Mouse (Mus musculus): ENCODE measurements at regions not wholly inside any gene's neighbourhood (a gene's known extent, or its start where the extent isn't known, plus 50 kb on each side); places are given as distances from the start of the nearest gene placed in this dataset.

DNA sequence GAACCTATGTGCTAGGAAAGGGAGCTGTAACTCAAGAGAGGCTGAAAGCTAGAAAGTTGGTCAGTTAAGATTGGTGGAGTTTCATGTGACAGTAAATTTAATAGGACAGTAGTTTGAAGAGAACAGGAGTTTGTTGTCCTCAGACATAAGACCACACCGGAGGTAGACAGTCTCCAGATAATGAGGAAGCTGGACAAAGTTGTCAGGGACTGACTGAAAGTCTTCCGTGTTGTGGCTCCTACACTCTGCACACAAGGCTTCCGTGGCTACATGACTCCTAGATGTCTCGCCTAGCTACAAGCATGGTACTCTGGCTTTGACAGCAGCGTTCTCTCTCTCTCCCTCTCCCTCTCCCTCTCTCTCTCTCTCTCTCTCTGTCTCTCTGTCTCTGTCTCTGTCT lies 171.9 kb upstream of the Rreb1 start:
- Histone ChIP-seq H3K4me1 (replicated peaks; ENCODE audit: control insufficient read depth, insufficient read depth, low read length) (no peaks in the 10 kb centered on the region), H3K27ac (no peak overlapping the region), H3K9me3 (ENCODE audit: control insufficient read depth, low read length) (no peaks in the 10 kb centered on the region), H3K4me2 (replicated peaks) (no peak overlapping the region), H3K9ac (no peak overlapping the region), H3K36me3 (replicated peaks; ENCODE audit: control insufficient read depth, insufficient read depth) (no peaks in the 10 kb centered on the region), H3K27me3 (ENCODE audit: control insufficient read depth, insufficient read depth, low read length) (no peaks in the 10 kb centered on the region), H3K4me3 (replicated peaks; ENCODE audit: low read length) (no peak overlapping the region)
- ATAC-seq (ENCODE audit: low FRiP score) (no peak), DNase-seq (ENCODE audit: low spot score) (no peak)
- 90% methylated on average over 5 of the region's 5 CpGs for WGBS

DNA sequence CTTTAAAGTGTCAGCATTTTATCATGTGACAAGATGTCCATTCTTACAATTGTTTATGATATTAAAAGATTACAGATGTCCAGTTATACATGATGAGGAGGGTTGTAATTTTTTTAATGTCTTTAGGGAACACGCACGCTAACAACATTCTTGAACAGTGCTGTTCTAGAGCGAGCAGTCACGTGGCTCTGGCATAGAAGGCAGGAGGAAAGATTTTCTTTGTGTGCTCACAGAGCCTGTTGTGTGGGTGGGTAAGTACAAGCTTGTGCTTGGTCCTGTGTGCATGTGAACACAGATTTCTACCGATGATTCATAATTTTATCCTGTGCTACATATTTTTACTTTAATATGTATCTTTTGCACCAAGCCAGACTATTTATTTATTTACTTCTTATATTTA lies 169.1 kb upstream of the Rreb1 start:
- 93% methylated on average over 5 of the region's 5 CpGs for WGBS
- Histone ChIP-seq H3K27me3 (ENCODE audit: control insufficient read depth, insufficient read depth, low read length) (no peaks in the 10 kb centered on the region), H3K36me3 (replicated peaks; ENCODE audit: control insufficient read depth, insufficient read depth) (no peaks in the 10 kb centered on the region), H3K9ac (no peak overlapping the region), H3K4me1 (replicated peaks; ENCODE audit: control insufficient read depth, insufficient read depth, low read length) (no peaks in the 10 kb centered on the region), H3K4me2 (replicated peaks) (no peak overlapping the region), H3K4me3 (replicated peaks; ENCODE audit: low read length) (no peak overlapping the region), H3K27ac (no peak overlapping the region), H3K9me3 (ENCODE audit: control insufficient read depth, low read length) (no peaks in the 10 kb centered on the region)
- DNase-seq (ENCODE audit: low spot score): no peak
- no peak for ATAC-seq (ENCODE audit: low FRiP score)

DNA sequence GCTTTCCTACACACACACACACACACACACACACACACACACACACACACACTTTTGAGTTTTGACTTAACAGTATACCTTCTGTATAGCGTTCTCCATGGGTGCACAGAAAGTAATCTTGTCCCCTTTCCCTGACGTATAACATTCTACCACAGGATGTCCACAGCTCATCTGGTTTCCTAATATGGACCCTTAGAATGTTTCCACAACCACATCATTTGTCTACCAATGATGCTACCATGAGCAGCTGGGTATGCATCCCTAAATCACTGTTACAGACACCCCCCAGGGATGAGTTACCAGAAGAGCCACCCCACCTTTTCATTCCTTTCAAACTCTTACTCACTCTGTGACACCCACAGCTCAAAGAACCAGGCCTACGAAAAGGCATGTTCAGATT lies 166.8 kb upstream of the Rreb1 start:
- 93% methylated on average over 3 of the region's 3 CpGs for WGBS
- no peaks in the 10 kb centered on the region for H3K27me3 ChIP-seq (ENCODE audit: control insufficient read depth, insufficient read depth, low read length)
- H3K4me1 ChIP-seq (replicated peaks; ENCODE audit: control insufficient read depth, insufficient read depth, low read length): no peaks in the 10 kb centered on the region
- no peak for DNase-seq (ENCODE audit: low spot score)
- H3K9ac ChIP-seq: no peak overlapping the region
- no peak overlapping the region for H3K27ac ChIP-seq
- no peak overlapping the region for H3K4me3 ChIP-seq (replicated peaks; ENCODE audit: low read length)
- ATAC-seq (ENCODE audit: low FRiP score): no peak
- H3K36me3 ChIP-seq (replicated peaks; ENCODE audit: control insufficient read depth, insufficient read depth): no peaks in the 10 kb centered on the region
- H3K9me3 ChIP-seq (ENCODE audit: control insufficient read depth, low read length): no peaks in the 10 kb centered on the region
- no peak overlapping the region for H3K4me2 ChIP-seq (replicated peaks)

DNA sequence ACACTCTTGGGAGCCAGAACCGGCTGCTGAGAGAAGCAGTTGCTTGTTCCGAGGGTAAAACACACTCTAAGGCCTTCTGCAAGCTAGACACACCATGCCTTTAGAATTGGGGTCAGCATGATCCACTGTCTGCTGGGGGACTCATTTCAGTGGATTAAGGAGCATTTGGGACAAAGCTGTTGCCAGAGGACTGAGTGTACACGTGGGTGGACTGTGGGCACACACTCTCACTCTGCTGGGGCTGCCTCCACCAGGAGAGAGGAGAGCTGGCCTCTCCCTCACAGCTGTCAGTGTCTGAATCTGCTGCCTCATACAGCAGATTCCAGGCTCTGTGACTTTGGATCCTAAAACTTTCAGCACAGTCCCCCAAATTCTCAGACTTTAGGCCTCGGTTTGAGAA lies 161.2 kb upstream of the Rreb1 start:
- H3K4me3 ChIP-seq (replicated peaks; ENCODE audit: low read length): no peak overlapping the region
- DNase-seq (ENCODE audit: low spot score) (no peak), ATAC-seq (ENCODE audit: low FRiP score) (no peak)
- H3K27me3 ChIP-seq (ENCODE audit: control insufficient read depth, insufficient read depth, low read length): no peaks in the 10 kb centered on the region
- 80% methylated on average over 4 of the region's 4 CpGs for WGBS
- H3K4me2 ChIP-seq (replicated peaks): no peak overlapping the region
- no peaks in the 10 kb centered on the region for H3K36me3 ChIP-seq (replicated peaks; ENCODE audit: control insufficient read depth, insufficient read depth)
- H3K4me1 ChIP-seq (replicated peaks; ENCODE audit: control insufficient read depth, insufficient read depth, low read length): no peaks in the 10 kb centered on the region
- H3K9ac ChIP-seq: no peak overlapping the region
- no peaks in the 10 kb centered on the region for H3K9me3 ChIP-seq (ENCODE audit: control insufficient read depth, low read length)
- no peak overlapping the region for H3K27ac ChIP-seq

DNA sequence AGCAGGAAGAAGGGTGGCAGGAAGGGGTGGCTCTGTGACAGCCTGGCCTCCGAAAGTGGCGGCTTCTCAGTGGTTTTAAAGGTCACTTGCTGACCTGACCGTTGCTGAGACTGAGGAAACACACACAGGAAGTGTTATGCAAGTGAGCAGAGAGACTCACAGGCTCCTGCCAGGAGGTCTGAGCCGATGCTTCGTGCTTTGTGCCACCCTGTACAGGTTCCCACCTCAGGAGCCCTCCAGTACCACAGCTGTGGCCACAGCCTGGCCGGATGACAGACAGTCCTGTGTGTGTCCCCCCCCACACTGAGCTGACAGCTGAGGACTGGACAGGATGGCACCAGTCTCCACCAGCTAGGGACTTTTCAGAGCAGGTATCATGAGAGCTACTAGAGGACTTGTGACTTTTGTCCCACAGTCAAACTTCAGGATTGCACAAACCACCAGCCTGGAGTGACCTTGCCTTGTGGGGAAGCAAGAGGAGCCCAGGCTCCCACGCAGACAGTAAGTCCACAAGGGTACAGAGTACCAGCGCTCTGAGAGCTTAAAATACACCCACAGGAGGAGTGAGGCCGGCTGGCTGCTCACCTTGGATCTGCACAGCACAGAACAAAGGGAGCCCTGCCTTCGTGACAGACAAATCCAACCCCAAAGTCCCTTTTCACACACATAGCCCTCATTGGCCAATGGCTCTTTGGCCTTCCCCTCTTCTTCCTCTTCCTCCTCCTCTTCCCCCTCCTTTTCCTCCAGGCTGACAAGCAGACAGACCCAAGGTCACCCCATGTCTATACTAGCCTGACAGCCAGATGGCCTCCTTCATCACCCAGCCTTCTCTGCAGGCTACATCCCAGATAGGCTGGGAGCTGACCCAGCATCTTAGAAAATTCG lies 158.1 kb upstream of the Rreb1 start:
- 65% methylated on average over 11 of the region's 11 CpGs for WGBS
- no peak overlapping the region for H3K4me2 ChIP-seq (replicated peaks)
- no peak overlapping the region for H3K4me3 ChIP-seq (replicated peaks; ENCODE audit: low read length)
- no peak for DNase-seq (ENCODE audit: low spot score)
- H3K9me3 ChIP-seq (ENCODE audit: control insufficient read depth, low read length): no peaks in the 10 kb centered on the region
- H3K27ac ChIP-seq: no peak overlapping the region
- ATAC-seq (ENCODE audit: low FRiP score): no peak
- H3K9ac ChIP-seq: no peak overlapping the region
- no peaks in the 10 kb centered on the region for H3K4me1 ChIP-seq (replicated peaks; ENCODE audit: control insufficient read depth, insufficient read depth, low read length)
- H3K36me3 ChIP-seq (replicated peaks; ENCODE audit: control insufficient read depth, insufficient read depth): no peaks in the 10 kb centered on the region
- no peaks in the 10 kb centered on the region for H3K27me3 ChIP-seq (ENCODE audit: control insufficient read depth, insufficient read depth, low read length)

DNA sequence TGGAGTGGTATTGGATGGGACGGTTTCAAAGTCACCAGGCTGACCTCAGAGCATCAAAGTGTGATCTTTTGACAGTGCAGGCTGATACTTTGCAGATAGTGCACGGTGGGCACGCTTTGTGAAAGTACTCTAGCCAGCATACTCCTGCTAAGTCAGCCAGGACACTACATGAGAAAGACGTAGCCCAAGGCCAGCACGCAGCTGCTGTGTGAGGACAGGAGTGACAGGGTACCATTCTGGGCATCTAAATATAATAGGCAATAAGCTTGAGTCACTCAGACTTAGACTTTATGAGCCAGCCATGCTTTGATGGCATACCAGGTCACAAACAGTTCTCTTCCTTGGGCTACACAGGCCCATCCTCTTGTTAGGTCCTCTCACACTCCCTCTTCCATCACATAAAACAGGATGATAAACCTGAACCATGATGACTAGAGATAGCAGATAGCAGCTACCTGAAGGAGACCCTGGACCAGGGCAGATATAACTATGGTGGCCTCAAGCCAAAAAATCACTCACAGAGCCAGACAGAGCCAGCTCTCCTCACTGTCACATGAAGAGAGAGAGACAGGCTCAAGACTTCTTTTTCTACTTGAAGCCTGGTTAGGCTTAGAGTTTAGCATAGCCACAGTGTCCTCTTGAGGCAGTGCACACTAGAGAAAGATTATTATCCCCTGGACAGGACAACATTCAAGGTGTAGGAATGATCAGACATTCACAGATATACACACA lies 156.7 kb upstream of the Rreb1 start:
- no peaks in the 10 kb centered on the region for H3K9me3 ChIP-seq (ENCODE audit: control insufficient read depth, low read length)
- no peak overlapping the region for H3K4me2 ChIP-seq (replicated peaks)
- no peak overlapping the region for H3K4me3 ChIP-seq (replicated peaks; ENCODE audit: low read length)
- 89% methylated on average over 5 of the region's 5 CpGs for WGBS
- no peaks in the 10 kb centered on the region for H3K4me1 ChIP-seq (replicated peaks; ENCODE audit: control insufficient read depth, insufficient read depth, low read length)
- no peak for DNase-seq (ENCODE audit: low spot score)
- ATAC-seq (ENCODE audit: low FRiP score): no peak
- no peaks in the 10 kb centered on the region for H3K27me3 ChIP-seq (ENCODE audit: control insufficient read depth, insufficient read depth, low read length)
- no peaks in the 10 kb centered on the region for H3K36me3 ChIP-seq (replicated peaks; ENCODE audit: control insufficient read depth, insufficient read depth)
- H3K9ac ChIP-seq: no peak overlapping the region
- H3K27ac ChIP-seq: no peak overlapping the region

DNA sequence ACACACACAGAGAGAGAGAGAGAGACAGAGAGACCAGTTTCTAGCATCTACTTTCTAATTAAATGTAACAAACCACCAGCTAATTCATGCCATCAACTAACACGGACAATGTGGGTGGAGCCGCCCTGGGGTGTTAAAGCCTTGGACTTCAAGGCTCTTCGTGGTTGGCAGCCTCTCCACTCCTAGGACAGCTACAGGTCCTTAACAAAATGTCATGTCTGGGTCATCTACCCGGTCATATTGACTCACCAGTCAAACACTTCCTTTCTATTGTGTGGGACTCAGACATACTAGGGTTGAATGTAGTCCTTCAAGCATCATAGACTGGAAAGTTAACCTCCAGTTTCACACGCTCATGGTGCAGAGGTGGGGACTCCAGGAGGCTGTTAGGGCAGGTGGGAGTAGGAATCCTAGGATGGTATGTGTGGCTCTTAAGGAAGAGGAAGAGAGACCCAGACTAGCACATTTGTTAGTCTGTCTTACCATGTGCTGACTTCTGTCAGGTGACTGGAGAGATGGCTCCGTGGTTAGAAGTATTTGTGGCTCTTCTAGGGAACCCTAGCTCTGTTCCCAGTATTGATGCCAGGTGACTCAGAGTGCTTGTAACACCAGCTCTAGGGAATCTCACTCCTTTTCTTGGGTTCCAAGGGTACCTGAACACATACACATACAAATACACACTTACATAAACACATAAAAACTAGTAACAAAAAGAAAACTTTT lies 155.7 kb upstream of the Rreb1 start:
- Histone ChIP-seq H3K36me3 (replicated peaks; ENCODE audit: control insufficient read depth, insufficient read depth) (no peaks in the 10 kb centered on the region), H3K9me3 (ENCODE audit: control insufficient read depth, low read length) (no peaks in the 10 kb centered on the region), H3K9ac (no peak overlapping the region), H3K27ac (no peak overlapping the region), H3K4me3 (replicated peaks; ENCODE audit: low read length) (no peak overlapping the region), H3K4me1 (replicated peaks; ENCODE audit: control insufficient read depth, insufficient read depth, low read length) (no peaks in the 10 kb centered on the region), H3K4me2 (replicated peaks) (no peak overlapping the region), H3K27me3 (ENCODE audit: control insufficient read depth, insufficient read depth, low read length) (no peaks in the 10 kb centered on the region)
- no peak for ATAC-seq (ENCODE audit: low FRiP score)
- DNase-seq (ENCODE audit: low spot score): no peak
- WGBS: 75% methylated on average over 6 of the region's 6 CpGs

DNA sequence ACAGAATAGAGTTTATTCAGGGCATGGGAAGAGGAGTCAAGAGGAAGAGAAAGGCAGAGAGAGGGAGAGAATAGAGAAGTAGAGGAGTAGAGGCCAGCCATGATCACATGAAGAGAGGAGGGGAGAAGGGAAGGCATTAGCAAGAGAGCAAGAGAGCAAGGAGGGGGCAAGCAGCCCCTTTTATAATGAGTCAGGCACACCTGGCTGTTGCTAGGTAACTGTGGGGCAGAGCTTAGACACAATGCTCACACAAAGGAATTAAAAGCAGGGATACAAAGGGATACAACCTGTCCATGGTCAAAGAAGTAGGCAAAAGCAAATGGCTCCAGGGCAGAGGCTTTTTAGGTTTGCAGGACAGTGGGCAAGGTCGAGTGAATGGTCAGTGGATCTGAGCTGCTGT lies 153.5 kb upstream of the Rreb1 start:
- H3K27me3 ChIP-seq (ENCODE audit: control insufficient read depth, insufficient read depth, low read length): no peaks in the 10 kb centered on the region
- H3K4me3 ChIP-seq (replicated peaks; ENCODE audit: low read length): no peak overlapping the region
- H3K9ac ChIP-seq: no peak overlapping the region
- DNase-seq (ENCODE audit: low spot score) (no peak), ATAC-seq (ENCODE audit: low FRiP score) (no peak)
- H3K36me3 ChIP-seq (replicated peaks; ENCODE audit: control insufficient read depth, insufficient read depth): no peaks in the 10 kb centered on the region
- H3K27ac ChIP-seq: no peak overlapping the region
- no peaks in the 10 kb centered on the region for H3K9me3 ChIP-seq (ENCODE audit: control insufficient read depth, low read length)
- 0 out of 2 replicates have a peak, but pooled peaks cover 4% of the 10 kb centered on the region for H3K4me1 ChIP-seq (replicated peaks; ENCODE audit: control insufficient read depth, insufficient read depth, low read length)
- 41% methylated on average over 1 of the region's 1 CpGs for WGBS
- H3K4me2 ChIP-seq (replicated peaks): no peak overlapping the region

DNA sequence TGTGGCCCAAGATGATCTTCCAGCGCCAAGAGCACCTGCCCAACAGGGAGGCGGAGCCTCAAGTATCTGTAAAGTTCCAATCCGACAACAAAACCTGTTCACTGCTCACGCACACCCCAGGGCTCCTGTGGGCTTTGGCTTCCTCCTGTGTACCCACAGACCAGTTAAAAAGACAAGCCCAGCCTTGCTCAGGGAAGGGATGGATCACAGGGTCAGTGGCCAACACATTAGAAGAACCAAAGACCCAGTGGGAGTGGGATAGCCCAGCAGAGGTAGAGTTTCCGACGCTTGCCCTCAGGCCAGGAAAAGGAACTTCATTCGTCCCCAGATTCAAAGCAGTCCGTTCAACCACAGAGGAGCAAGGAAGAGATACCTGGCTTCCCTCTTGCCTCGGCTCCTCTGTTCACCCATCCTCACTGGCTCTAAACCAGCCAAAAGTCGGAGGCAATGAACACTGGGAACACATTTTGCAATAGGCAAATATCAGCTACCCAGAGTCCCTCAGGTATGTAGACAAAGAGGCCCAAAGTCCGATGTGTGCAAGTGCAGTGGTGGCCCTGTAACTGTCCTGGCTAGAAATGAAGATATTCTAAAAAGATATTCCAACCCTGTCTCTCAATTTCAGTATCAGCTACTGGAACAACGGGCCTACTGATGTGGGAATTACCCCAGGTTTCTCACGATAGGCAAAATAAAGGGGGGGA lies 152.5 kb upstream of the Rreb1 start:
- H3K27ac ChIP-seq: no peak overlapping the region
- WGBS: 88% methylated on average over 13 of the region's 13 CpGs
- H3K4me2 ChIP-seq (replicated peaks): no peak overlapping the region
- no peaks in the 10 kb centered on the region for H3K36me3 ChIP-seq (replicated peaks; ENCODE audit: control insufficient read depth, insufficient read depth)
- DNase-seq (ENCODE audit: low spot score): no peak
- H3K9me3 ChIP-seq (ENCODE audit: control insufficient read depth, low read length): no peaks in the 10 kb centered on the region
- no peak overlapping the region for H3K4me3 ChIP-seq (replicated peaks; ENCODE audit: low read length)
- H3K27me3 ChIP-seq (ENCODE audit: control insufficient read depth, insufficient read depth, low read length): no peaks in the 10 kb centered on the region
- H3K4me1 ChIP-seq (replicated peaks; ENCODE audit: control insufficient read depth, insufficient read depth, low read length): 0 out of 2 replicates have a peak, but pooled peaks cover 4% of the 10 kb centered on the region
- ATAC-seq (ENCODE audit: low FRiP score): no peak
- no peak overlapping the region for H3K9ac ChIP-seq

Measured in hindbrain, embryonic 14.5 days (tissue).